Mouse (Mus musculus): ENCODE results near the gene Tmem178b. TPM values are rescaled to one million over a fixed set of nuclear protein-coding genes. Genes with fewer than 3 reads are reported as not detected.

The Tmem178b gene
- total and polyA plus RNA-seq, 3 experiments = 0.16 TPM; not detected in 2

DNA sequence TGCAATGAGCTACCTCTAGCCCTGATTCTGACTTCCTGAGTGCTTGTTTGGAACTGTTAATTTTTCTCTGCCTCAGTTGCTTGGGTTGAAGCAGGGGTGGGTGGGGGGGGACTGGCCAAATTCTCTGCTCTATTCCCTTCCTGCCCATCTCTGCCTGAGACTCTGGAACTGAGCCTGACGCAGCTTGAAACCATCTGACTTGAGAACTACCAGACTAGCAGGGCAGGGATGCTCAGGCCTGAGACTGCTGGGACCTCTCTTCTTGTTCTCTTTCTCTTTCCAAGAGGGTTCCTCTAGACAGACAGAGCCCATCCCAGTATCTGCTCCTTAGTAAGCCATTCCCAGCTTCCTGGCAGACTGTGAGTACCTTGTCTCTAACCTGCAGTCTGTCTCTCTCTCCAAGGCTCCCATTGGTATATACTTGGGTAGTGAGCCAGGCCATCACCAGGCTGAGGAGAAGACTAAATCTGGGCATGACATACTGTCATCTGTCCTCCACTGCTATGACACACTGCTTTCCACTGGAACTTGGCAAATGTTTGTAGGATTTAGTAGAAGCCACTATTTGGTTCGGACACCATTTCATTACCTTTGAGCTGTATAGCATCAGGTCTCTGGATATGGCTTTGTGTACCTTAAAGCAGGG lies 42.7 kb downstream of the Tmem178b start:
- no peak overlapping the region for H3K4me3 ChIP-seq (ENCODE audit: low read depth, low read length)
- TF ChIP-seq GATA2 (IDR thresholded peaks at IDR 0.05; ENCODE audit: borderline replicate concordance, low read depth, low read length) (no peak), GATA1 (IDR thresholded peaks at IDR 0.05; ENCODE audit: borderline replicate concordance, low read length) (no peak), CTCF (IDR thresholded peaks at IDR 0.05; ENCODE audit: low read depth, low read length) (no peak), TAL1 (conservative IDR thresholded peaks at IDR 0.05; ENCODE audit: low read depth, low read length) (no peak), POLR2AphosphoS5 (IDR thresholded peaks at IDR 0.05; ENCODE audit: insufficient replicate concordance, low read depth, low read length) (no peak)
- H3K27me3 ChIP-seq (ENCODE audit: insufficient read depth, low read length) = peaks cover 2% of the 10 kb centered on the region; the same call in 1 of the 2 replicates
- ATAC-seq (ENCODE audit: extremely low read depth, insufficient number of reproducible peaks, low FRiP score, poor library complexity, severe bottlenecking) = no peak
- no peak for DNase-seq (ENCODE audit: low spot score)
- no peaks in the 10 kb centered on the region for H3K4me1 ChIP-seq (ENCODE audit: insufficient read depth, low read depth, low read length)
- no peaks in the 10 kb centered on the region for H3K36me3 ChIP-seq (replicated peaks)
- no peaks in the 10 kb centered on the region for H3K9me3 ChIP-seq (replicated peaks)

DNA sequence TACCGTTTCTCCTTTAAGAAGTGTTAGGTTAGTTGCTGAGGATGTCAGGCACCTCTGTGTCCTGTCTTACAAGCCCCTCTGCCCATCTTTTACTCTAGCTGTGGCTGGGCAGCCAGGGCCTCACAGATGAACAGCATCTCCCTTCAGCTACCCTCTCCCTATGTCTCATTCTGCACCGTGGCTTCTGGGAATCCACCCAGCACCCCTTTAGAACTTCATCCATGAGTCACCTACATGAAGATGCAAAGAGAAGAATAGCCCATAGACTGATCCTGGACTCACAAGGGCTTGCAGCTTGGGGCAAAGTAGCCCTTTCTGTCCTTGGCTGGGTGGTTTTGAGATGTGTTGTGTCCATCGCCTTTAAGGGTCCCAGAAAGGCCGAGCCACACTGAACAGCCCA lies 43.4 kb downstream of the Tmem178b start:
- DNase-seq (ENCODE audit: low spot score) (no peak), ATAC-seq (ENCODE audit: extremely low read depth, insufficient number of reproducible peaks, low FRiP score, poor library complexity, severe bottlenecking) (no peak)
- Histone ChIP-seq H3K36me3 (replicated peaks) (no peaks in the 10 kb centered on the region), H3K9me3 (replicated peaks) (no peaks in the 10 kb centered on the region), H3K4me1 (ENCODE audit: insufficient read depth, low read depth, low read length) (no peaks in the 10 kb centered on the region), H3K4me3 (ENCODE audit: low read depth, low read length) (no peak overlapping the region), H3K27me3 (ENCODE audit: insufficient read depth, low read length) (peaks cover 2% of the 10 kb centered on the region; the same call in 1 of the 2 replicates)
- no peak for TF ChIP-seq POLR2AphosphoS5 (IDR thresholded peaks at IDR 0.05; ENCODE audit: insufficient replicate concordance, low read depth, low read length)
- no peak for TF ChIP-seq TAL1 (conservative IDR thresholded peaks at IDR 0.05; ENCODE audit: low read depth, low read length)
- TF ChIP-seq GATA2 (IDR thresholded peaks at IDR 0.05; ENCODE audit: borderline replicate concordance, low read depth, low read length) = no peak
- no peak for TF ChIP-seq GATA1 (IDR thresholded peaks at IDR 0.05; ENCODE audit: borderline replicate concordance, low read length)
- TF ChIP-seq CTCF (IDR thresholded peaks at IDR 0.05; ENCODE audit: low read depth, low read length) = no peak

DNA sequence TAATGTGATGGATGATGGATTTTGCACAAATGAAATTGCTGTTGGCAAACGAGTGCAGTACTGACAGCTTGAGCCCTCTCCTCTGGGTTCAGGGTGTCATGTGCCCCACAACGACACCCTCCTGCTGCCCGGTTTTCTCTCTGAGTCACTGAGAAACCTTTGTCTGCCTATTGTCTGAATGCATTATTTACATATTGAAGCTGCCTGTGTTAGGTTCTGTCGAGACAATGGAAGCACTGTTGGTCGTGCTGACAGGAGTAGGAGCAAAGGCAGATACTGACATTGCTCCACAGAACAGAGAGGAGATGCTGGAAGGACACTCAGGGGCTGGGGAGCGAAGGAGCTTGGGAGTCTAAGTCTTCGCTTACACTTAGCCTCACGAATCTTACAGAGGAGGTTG lies 44.2 kb downstream of the Tmem178b start:
- Histone ChIP-seq H3K9me3 (replicated peaks) (no peaks in the 10 kb centered on the region), H3K4me3 (ENCODE audit: low read depth, low read length) (no peak overlapping the region), H3K36me3 (replicated peaks) (no peaks in the 10 kb centered on the region), H3K27me3 (ENCODE audit: insufficient read depth, low read length) (peaks cover 2% of the 10 kb centered on the region; the same call in 1 of the 2 replicates), H3K4me1 (ENCODE audit: insufficient read depth, low read depth, low read length) (no peaks in the 10 kb centered on the region)
- no peak for ATAC-seq (ENCODE audit: extremely low read depth, insufficient number of reproducible peaks, low FRiP score, poor library complexity, severe bottlenecking)
- no peak for DNase-seq (ENCODE audit: low spot score)
- TF ChIP-seq CTCF (IDR thresholded peaks at IDR 0.05; ENCODE audit: low read depth, low read length) (no peak), POLR2AphosphoS5 (IDR thresholded peaks at IDR 0.05; ENCODE audit: insufficient replicate concordance, low read depth, low read length) (no peak), GATA2 (IDR thresholded peaks at IDR 0.05; ENCODE audit: borderline replicate concordance, low read depth, low read length) (no peak), TAL1 (conservative IDR thresholded peaks at IDR 0.05; ENCODE audit: low read depth, low read length) (no peak), GATA1 (IDR thresholded peaks at IDR 0.05; ENCODE audit: borderline replicate concordance, low read length) (no peak)

GRCm38 (mm10) chr6:39917729-39918128 lies 44.7 kb downstream of the Tmem178b start:
- Histone ChIP-seq H3K4me3 (ENCODE audit: low read depth, low read length) (no peak overlapping the region), H3K36me3 (replicated peaks) (no peaks in the 10 kb centered on the region), H3K9me3 (replicated peaks) (no peaks in the 10 kb centered on the region), H3K4me1 (ENCODE audit: insufficient read depth, low read depth, low read length) (no peaks in the 10 kb centered on the region), H3K27me3 (ENCODE audit: insufficient read depth, low read length) (peaks cover 2% of the 10 kb centered on the region; the same call in 1 of the 2 replicates)
- TF ChIP-seq CTCF (IDR thresholded peaks at IDR 0.05; ENCODE audit: low read depth, low read length) (no peak), GATA2 (IDR thresholded peaks at IDR 0.05; ENCODE audit: borderline replicate concordance, low read depth, low read length) (no peak), GATA1 (IDR thresholded peaks at IDR 0.05; ENCODE audit: borderline replicate concordance, low read length) (no peak), POLR2AphosphoS5 (IDR thresholded peaks at IDR 0.05; ENCODE audit: insufficient replicate concordance, low read depth, low read length) (no peak), TAL1 (conservative IDR thresholded peaks at IDR 0.05; ENCODE audit: low read depth, low read length) (no peak)
- ATAC-seq (ENCODE audit: extremely low read depth, insufficient number of reproducible peaks, low FRiP score, poor library complexity, severe bottlenecking) (no peak), DNase-seq (ENCODE audit: low spot score) (no peak)

GRCm38 (mm10) chr6:39919011-39919709 lies 46.1 kb downstream of the Tmem178b start:
- Histone ChIP-seq H3K36me3 (replicated peaks) (no peaks in the 10 kb centered on the region), H3K4me1 (ENCODE audit: insufficient read depth, low read depth, low read length) (no peaks in the 10 kb centered on the region), H3K9me3 (replicated peaks) (no peaks in the 10 kb centered on the region), H3K4me3 (ENCODE audit: low read depth, low read length) (no peak overlapping the region), H3K27me3 (ENCODE audit: insufficient read depth, low read length) (peaks cover 2% of the 10 kb centered on the region; the same call in 1 of the 2 replicates)
- TF ChIP-seq GATA2 (IDR thresholded peaks at IDR 0.05; ENCODE audit: borderline replicate concordance, low read depth, low read length) = no peak
- no peak for TF ChIP-seq GATA1 (IDR thresholded peaks at IDR 0.05; ENCODE audit: borderline replicate concordance, low read length)
- TF ChIP-seq CTCF (IDR thresholded peaks at IDR 0.05; ENCODE audit: low read depth, low read length) = no peak
- TF ChIP-seq TAL1 (conservative IDR thresholded peaks at IDR 0.05; ENCODE audit: low read depth, low read length) = no peak
- no peak for TF ChIP-seq POLR2AphosphoS5 (IDR thresholded peaks at IDR 0.05; ENCODE audit: insufficient replicate concordance, low read depth, low read length)
- no peak for DNase-seq (ENCODE audit: low spot score)
- no peak; the same call in 1 of the 2 replicates for ATAC-seq (ENCODE audit: extremely low read depth, insufficient number of reproducible peaks, low FRiP score, poor library complexity, severe bottlenecking)

- Histone ChIP-seq H3K4me3 (ENCODE audit: low read depth, low read length) (no peak overlapping the region), H3K9me3 (replicated peaks) (no peaks in the 10 kb centered on the region), H3K36me3 (replicated peaks) (no peaks in the 10 kb centered on the region), H3K27me3 (ENCODE audit: insufficient read depth, low read length) (no peaks in the 10 kb centered on the region), H3K4me1 (ENCODE audit: insufficient read depth, low read depth, low read length) (no peaks in the 10 kb centered on the region)
- no peak for DNase-seq (ENCODE audit: low spot score)
- TF ChIP-seq CTCF (IDR thresholded peaks at IDR 0.05; ENCODE audit: low read depth, low read length) = no peak
- ATAC-seq (ENCODE audit: extremely low read depth, insufficient number of reproducible peaks, low FRiP score, poor library complexity, severe bottlenecking) = no peak
Measured at GRCm38 (mm10) chr6:39926442-39926841, 53.4 kb downstream of the Tmem178b start.
